In the genomic region with DNA sequence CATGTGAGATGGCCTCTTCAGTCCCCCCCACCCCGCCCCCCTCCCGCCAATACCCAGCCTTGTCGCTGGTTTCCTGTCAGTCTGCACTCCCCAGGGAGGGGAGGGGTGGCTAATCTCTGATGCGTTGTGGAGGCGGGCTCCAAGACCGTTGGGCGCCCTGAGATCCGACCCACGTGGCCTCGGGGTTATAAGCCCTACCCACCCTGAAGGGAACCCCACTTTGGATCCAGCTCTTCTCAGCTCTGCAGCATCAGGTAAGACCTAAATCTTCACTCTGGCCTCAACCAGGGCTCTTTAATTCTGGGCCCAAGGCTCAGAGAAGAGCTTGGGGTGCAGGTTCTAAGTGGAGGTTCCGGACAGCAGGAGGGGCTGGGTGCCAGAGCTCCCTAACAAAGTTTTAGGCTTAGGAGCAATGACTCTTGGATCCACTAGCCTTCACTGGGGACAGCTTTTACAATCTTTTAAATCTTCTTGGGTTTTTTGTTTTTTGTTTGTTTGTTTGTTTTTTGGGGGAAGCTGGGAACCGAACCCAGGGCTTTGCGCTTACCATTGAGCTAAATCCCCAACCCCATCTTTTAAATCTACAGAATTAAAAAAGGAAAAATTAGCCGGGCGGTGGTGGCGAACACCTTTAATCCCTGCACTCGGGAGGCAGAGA, we compare ENCODE assay signal across 8 mouse cellular contexts. TPM values are rescaled to one million over a fixed set of nuclear protein-coding genes. Genes with fewer than 3 reads are reported as not detected.
A peak's percentile ranks its signal among the peaks of the same experiment; 100 is the strongest.
DNase-seq lines count a peak whose midpoint lies in the region; ATAC-seq and TF ChIP-seq lines count a peak whose summit lies in the region.

No protein-coding gene starts in this region.

- no peak overlapping the region for H3K9ac ChIP-seq in kidney, embryonic 15.5 days
- peak overlapping the region; percentile 94 for H3K9ac ChIP-seq in liver, postnatal 0 days (replicated peaks)
- no peak overlapping the region for H3K9ac ChIP-seq in hindbrain, embryonic 16.5 days (ENCODE audit: low read depth, low read length)
- no peak overlapping the region for H3K9ac ChIP-seq in midbrain, embryonic 13.5 days (replicated peaks)

- no peak overlapping the region for H3K4me2 ChIP-seq in kidney, embryonic 15.5 days
- H3K4me2 ChIP-seq in liver, postnatal 0 days (ENCODE audit: low read depth, low read length): peak overlapping the region; percentile 68
- no peak overlapping the region for H3K4me2 ChIP-seq in hindbrain, embryonic 16.5 days (ENCODE audit: low read length)
- no peak overlapping the region for H3K4me2 ChIP-seq in midbrain, embryonic 13.5 days (replicated peaks)

- ATAC-seq in kidney, embryonic 15.5 days (replicated peaks; ENCODE audit: low FRiP score): peak; percentile 74
- peak; percentile 17 for ATAC-seq in G1E (ENCODE audit: extremely low read depth, insufficient number of reproducible peaks, low FRiP score, poor library complexity, severe bottlenecking)
- peak; percentile 74 for ATAC-seq in liver, postnatal 0 days
- no peak for ATAC-seq in hindbrain, embryonic 16.5 days
- no peak for ATAC-seq in midbrain, embryonic 13.5 days

- H3K27ac ChIP-seq in kidney, embryonic 15.5 days: no peak overlapping the region
- H3K27ac ChIP-seq in liver, postnatal 0 days (ENCODE audit: low read depth): peak overlapping the region; percentile 99
- no peak overlapping the region for H3K27ac ChIP-seq in hindbrain, embryonic 16.5 days (ENCODE audit: low read depth, low read length)
- no peak overlapping the region for H3K27ac ChIP-seq in midbrain, embryonic 13.5 days

- WGBS in kidney, embryonic 15.5 days: 79% methylated on average over 17 of the region's 17 CpGs
- 27% methylated on average over 16 of the region's 17 CpGs for WGBS in liver, postnatal 0 days (ENCODE audit: insufficient replicate concordance)
- WGBS in hindbrain, embryonic 16.5 days: 75% methylated on average over 17 of the region's 17 CpGs
- WGBS in midbrain, embryonic 13.5 days: 75% methylated on average over 17 of the region's 17 CpGs

- no peak for TF ChIP-seq CTCF in G1E (IDR thresholded peaks at IDR 0.05; ENCODE audit: low read depth, low read length)
- no peak for TF ChIP-seq CTCF in liver, postnatal 0 days (IDR thresholded peaks at IDR 0.05; ENCODE audit: low read depth)

- H3K4me1 ChIP-seq in kidney, embryonic 15.5 days: peaks cover 19% of the 10 kb centered on the region
- peaks cover 56% of the 10 kb centered on the region for H3K4me1 ChIP-seq in G1E (ENCODE audit: insufficient read depth, low read depth, low read length)
- peaks cover 45% of the 10 kb centered on the region for H3K4me1 ChIP-seq in liver, postnatal 0 days (ENCODE audit: insufficient read depth)
- peaks cover 7% of the 10 kb centered on the region for H3K4me1 ChIP-seq in hindbrain, embryonic 16.5 days (ENCODE audit: control insufficient read depth, insufficient read depth, low read depth, low read length)
- H3K4me1 ChIP-seq in midbrain, embryonic 13.5 days (replicated peaks): peaks cover 8% of the 10 kb centered on the region

- peak; percentile 79; the same call in 1 of the 2 replicates for TF ChIP-seq EP300 in liver, postnatal 0 days (IDR thresholded peaks at IDR 0.05; ENCODE audit: low read depth)

- no peak overlapping the region; the same call in 1 of the 2 replicates for H3K4me3 ChIP-seq in kidney, embryonic 15.5 days (replicated peaks)
- H3K4me3 ChIP-seq in G1E (ENCODE audit: low read depth, low read length): peak overlapping the region; percentile 96
- peak overlapping the region; percentile 92 for H3K4me3 ChIP-seq in liver, postnatal 0 days (ENCODE audit: low read depth, low read length)
- H3K4me3 ChIP-seq in hindbrain, embryonic 16.5 days (ENCODE audit: low read length): no peak overlapping the region
- H3K4me3 ChIP-seq in midbrain, embryonic 13.5 days (replicated peaks): no peak overlapping the region

- H3K27me3 ChIP-seq in kidney, embryonic 15.5 days: peaks cover 16% of the 10 kb centered on the region
- no peaks in the 10 kb centered on the region for H3K27me3 ChIP-seq in G1E (ENCODE audit: insufficient read depth, low read length)
- peaks cover 4% of the 10 kb centered on the region; the same call in 1 of the 2 replicates for H3K27me3 ChIP-seq in liver, postnatal 0 days (ENCODE audit: insufficient read depth, low read length)
- no peaks in the 10 kb centered on the region for H3K27me3 ChIP-seq in hindbrain, embryonic 16.5 days (replicated peaks; ENCODE audit: control insufficient read depth, insufficient read depth, low read length)
- H3K27me3 ChIP-seq in midbrain, embryonic 13.5 days: no peaks in the 10 kb centered on the region

- no peaks in the 10 kb centered on the region for H3K9me3 ChIP-seq in kidney, embryonic 15.5 days (replicated peaks)
- no peaks in the 10 kb centered on the region for H3K9me3 ChIP-seq in G1E (replicated peaks)
- no peaks in the 10 kb centered on the region for H3K9me3 ChIP-seq in liver, postnatal 0 days (ENCODE audit: low read length)
- no peaks in the 10 kb centered on the region for H3K9me3 ChIP-seq in hindbrain, embryonic 16.5 days (ENCODE audit: control insufficient read depth, low read length)
- H3K9me3 ChIP-seq in midbrain, embryonic 13.5 days: no peaks in the 10 kb centered on the region

- H3K36me3 ChIP-seq in kidney, embryonic 15.5 days: no peaks in the 10 kb centered on the region
- peaks cover 19% of the 10 kb centered on the region for H3K36me3 ChIP-seq in G1E (replicated peaks)
- peaks cover 13% of the 10 kb centered on the region for H3K36me3 ChIP-seq in liver, postnatal 0 days (replicated peaks; ENCODE audit: insufficient read depth, low read length)
- H3K36me3 ChIP-seq in hindbrain, embryonic 16.5 days (ENCODE audit: control insufficient read depth, insufficient read depth, low read length): no peaks in the 10 kb centered on the region
- no peaks in the 10 kb centered on the region for H3K36me3 ChIP-seq in midbrain, embryonic 13.5 days

- no peak for DNase-seq in kidney, postnatal 14 days
- peak; percentile 94 for DNase-seq in G1E (ENCODE audit: low spot score)
- peak; percentile 58 for DNase-seq in heart, adult 8-10 months (ENCODE audit: low spot score)
- DNase-seq in liver, postnatal 0 days: peak; percentile 92
- peak; percentile 94 to 97 for DNase-seq in spleen, postnatal 10 days (ENCODE audit: low spot score in 2 of 2)

RNA-seq across cellular contexts. Expression of gene Tspoap1, which starts 4.9 kb away (rescaled TPM):
- 4.4 and 5.1 TPM in 2 replicates for polyA plus RNA-seq in kidney, embryonic 15.5 days (2015; fragmentation: Nextera tagmentation; extraction: Ambion mirVana)
- total RNA-seq in G1E (2014; fragmentation: Nextera tagmentation) (3.9 and 9.9 TPM in 2 replicates), G1E (2017) (17.4 and 21.2 TPM in 2 replicates)
- polyA plus RNA-seq in G1E (2012): 10.2 and 10.4 TPM in 2 replicates
- total RNA-seq in heart, adult 8-10 months (2022): under 1 TPM in 3 of 4 experiments, not detected in 1; 0.14 to 0.25 (median 0.22) TPM
- polyA plus RNA-seq in liver, postnatal 0 days (2015; fragmentation: Nextera tagmentation; extraction: Ambion mirVana): 0.59 and 1.2 TPM in 2 replicates
- polyA plus RNA-seq in hindbrain, embryonic 16.5 days (2015; fragmentation: Nextera tagmentation; extraction: Ambion mirVana): 38.4 and 46.1 TPM in 2 replicates
- polyA plus RNA-seq in midbrain, embryonic 13.5 days (2015; fragmentation: Nextera tagmentation; extraction: Ambion mirVana): 41.1 and 48.7 TPM in 2 replicates

RNA-seq across cellular contexts. Expression of gene Supt4a, which starts 18.1 kb away (rescaled TPM):
- polyA plus RNA-seq in kidney, embryonic 15.5 days (2015; fragmentation: Nextera tagmentation; extraction: Ambion mirVana): 164 and 168 TPM in 2 replicates
- total RNA-seq in G1E (2014; fragmentation: Nextera tagmentation): 64.1 and 95.8 TPM in 2 replicates
- 155 and 172 TPM in 2 replicates for total RNA-seq in G1E (2017)
- polyA plus RNA-seq in G1E (2012): 14.7 and 15.4 TPM in 2 replicates
- 10 to 100 TPM; 37.1 to 52.2 (median 38.0) TPM for total RNA-seq in heart, adult 8-10 months (2022)
- polyA plus RNA-seq in liver, postnatal 0 days (2015; fragmentation: Nextera tagmentation; extraction: Ambion mirVana): 114 and 120 TPM in 2 replicates
- polyA plus RNA-seq in hindbrain, embryonic 16.5 days (2015; fragmentation: Nextera tagmentation; extraction: Ambion mirVana): 121 and 130 TPM in 2 replicates
- 165 and 177 TPM in 2 replicates for polyA plus RNA-seq in midbrain, embryonic 13.5 days (2015; fragmentation: Nextera tagmentation; extraction: Ambion mirVana)

RNA-seq across cellular contexts. Expression of gene Mpo, which starts 37.9 kb away (rescaled TPM):
- 4.2 and 5.7 TPM in 2 replicates for polyA plus RNA-seq in kidney, embryonic 15.5 days (2015; fragmentation: Nextera tagmentation; extraction: Ambion mirVana)
- total RNA-seq in G1E (2014; fragmentation: Nextera tagmentation) (not detected in 2 replicates), G1E (2017) (0.05 and 0.70 TPM in 2 replicates)
- polyA plus RNA-seq in G1E (2012): 1.6 and 1.7 TPM in 2 replicates
- under 1 TPM in 1 of 4 experiments, not detected in 3; 0.89 TPM for total RNA-seq in heart, adult 8-10 months (2022)
- 250 and 274 TPM in 2 replicates for polyA plus RNA-seq in liver, postnatal 0 days (2015; fragmentation: Nextera tagmentation; extraction: Ambion mirVana)
- polyA plus RNA-seq in hindbrain, embryonic 16.5 days (2015; fragmentation: Nextera tagmentation; extraction: Ambion mirVana): 0.10 and 0.45 TPM in 2 replicates
- polyA plus RNA-seq in midbrain, embryonic 13.5 days (2015; fragmentation: Nextera tagmentation; extraction: Ambion mirVana): 0.31 and 0.41 TPM in 2 replicates

Comparison
In these comparisons a context has a peak if more than half of its experiments do, and no peak if none do; other contexts are left out.
1. ATAC-seq: peak in kidney, embryonic 15.5 days (single experiment), G1E (single experiment) and liver, postnatal 0 days (single experiment); none in hindbrain, embryonic 16.5 days (single experiment) and midbrain, embryonic 13.5 days (single experiment).
2. H3K4me3 ChIP-seq: peak in G1E (single experiment) and liver, postnatal 0 days (single experiment); none in kidney, embryonic 15.5 days (single experiment), hindbrain, embryonic 16.5 days (single experiment) and midbrain, embryonic 13.5 days (single experiment).
3. RNA of gene Mpo, which starts 37.9 kb away (polyA plus RNA-seq): 250 to 274 TPM in liver, postnatal 0 days; 4.2 to 5.7 TPM in kidney, embryonic 15.5 days, 1.6 to 1.7 TPM in G1E, 0.31 to 0.41 TPM in midbrain, embryonic 13.5 days and 0.10 to 0.45 TPM in hindbrain, embryonic 16.5 days; every median in the first group is over 10 times any median in the second.